Mouse (Mus musculus) myocyte (in vitro differentiated cells): ENCODE data around the gene Atp6v1g1. TPM values are rescaled to one million over a fixed set of nuclear protein-coding genes. Genes with fewer than 3 reads are reported as not detected.

ENCODE experiments used
- H3K27me3 ChIP-seq: one replicate; pipeline ENCODE4 v1.6.1; 2011; ENCODE audit not compliant: control insufficient read depth, insufficient read depth, insufficient read length
- H3K36me3 ChIP-seq: one replicate; pipeline ENCODE4 v1.6.1; 2011; ENCODE audit not compliant: control insufficient read depth, insufficient read depth
- H3K4me2 ChIP-seq: one replicate; pipeline ENCODE4 v1.6.1; 2011; ENCODE audit warnings: low read depth, control low read depth
- H3K4me3 ChIP-seq: one replicate; pipeline ENCODE4 v1.5.1; 2011; ENCODE audit warnings: mild to moderate bottlenecking, control low read depth, moderate library complexity
- H3K79me2 ChIP-seq: one replicate; pipeline ENCODE4 v1.6.1; 2011; ENCODE audit not compliant: control insufficient read depth, insufficient read depth
- H3ac ChIP-seq: one replicate; pipeline ENCODE4 v1.6.1; 2011; ENCODE audit not compliant: control insufficient read depth, insufficient read length
- CEBPB ChIP-seq: IDR thresholded peaks from 2 replicates; pipeline ENCODE4 v1.6.1; 2011; ENCODE audit warnings: mild to moderate bottlenecking, moderate library complexity; ENCODE audit not compliant: poor library complexity, insufficient read depth, severe bottlenecking
- E2F4 ChIP-seq: IDR thresholded peaks from one replicate; pipeline ENCODE4 v1.6.1; 2011; ENCODE audit warnings: mild to moderate bottlenecking, control low read depth, moderate library complexity; ENCODE audit not compliant: insufficient read depth
- MAX ChIP-seq: IDR thresholded peaks from one replicate; pipeline ENCODE4 v1.6.1; 2011; ENCODE audit warnings: low read depth, mild to moderate bottlenecking, control low read depth
- MYOD1 ChIP-seq, 3 experiments: IDR thresholded peaks; one replicate each; pipeline ENCODE4 v1.6.1; 2011; ENCODE audit warnings: control low read depth in 2 of 3, low read depth in 2 of 3, mild to moderate bottlenecking in 2 of 3, moderate library complexity in 1 of 3; ENCODE audit not compliant: insufficient read length in 2 of 3, control insufficient read depth in 1 of 3
- MYOG ChIP-seq, 3 experiments: IDR thresholded peaks; one replicate each; pipeline ENCODE4 v1.6.1; 2011; ENCODE audit warnings: control low read depth in 2 of 3, low read depth in 2 of 3, mild to moderate bottlenecking in 2 of 3; ENCODE audit not compliant: insufficient read length in 2 of 3, control insufficient read depth in 1 of 3, insufficient read depth in 1 of 3
- POLR2A ChIP-seq: IDR thresholded peaks from one replicate; pipeline ENCODE4 v1.6.1; 2011; ENCODE audit warnings: low read depth, mild to moderate bottlenecking, control low read depth, moderate library complexity; ENCODE audit not compliant: insufficient read length
- POLR2AphosphoS2 ChIP-seq: IDR thresholded peaks from one replicate; pipeline ENCODE4 v1.6.1; 2011; ENCODE audit warnings: low read depth, control low read depth; ENCODE audit not compliant: insufficient read length
- REST ChIP-seq: IDR thresholded peaks from one replicate; pipeline ENCODE4 v1.6.1; 2011; ENCODE audit warnings: mild to moderate bottlenecking, control low read depth, moderate library complexity; ENCODE audit not compliant: insufficient read depth, insufficient read length
- SRF ChIP-seq: IDR thresholded peaks from one replicate; pipeline ENCODE4 v1.6.1; 2011; ENCODE audit warnings: low read depth; ENCODE audit not compliant: control insufficient read depth, insufficient read length
- TCF12 ChIP-seq: IDR thresholded peaks from one replicate; pipeline ENCODE4 v1.6.1; 2011; ENCODE audit warnings: mild to moderate bottlenecking, control low read depth; ENCODE audit not compliant: poor library complexity, insufficient read depth, severe bottlenecking
- USF1 ChIP-seq: IDR thresholded peaks from one replicate; pipeline ENCODE4 v1.6.1; 2011; ENCODE audit warnings: low read depth, mild to moderate bottlenecking, control low read depth, moderate library complexity
- polyA plus RNA-seq: library from polyadenylated mRNA; unstranded; fragments of >200 nt; fragmentation: generic; extraction: Trizol; gene quantifications from one replicate; pipeline ENCODE4 v1.2.1, GENCODE M21; 2012; ENCODE audit warnings: missing spikeins

The Atp6v1g1 gene
- polyA plus RNA-seq, result 447 TPM

DNA sequence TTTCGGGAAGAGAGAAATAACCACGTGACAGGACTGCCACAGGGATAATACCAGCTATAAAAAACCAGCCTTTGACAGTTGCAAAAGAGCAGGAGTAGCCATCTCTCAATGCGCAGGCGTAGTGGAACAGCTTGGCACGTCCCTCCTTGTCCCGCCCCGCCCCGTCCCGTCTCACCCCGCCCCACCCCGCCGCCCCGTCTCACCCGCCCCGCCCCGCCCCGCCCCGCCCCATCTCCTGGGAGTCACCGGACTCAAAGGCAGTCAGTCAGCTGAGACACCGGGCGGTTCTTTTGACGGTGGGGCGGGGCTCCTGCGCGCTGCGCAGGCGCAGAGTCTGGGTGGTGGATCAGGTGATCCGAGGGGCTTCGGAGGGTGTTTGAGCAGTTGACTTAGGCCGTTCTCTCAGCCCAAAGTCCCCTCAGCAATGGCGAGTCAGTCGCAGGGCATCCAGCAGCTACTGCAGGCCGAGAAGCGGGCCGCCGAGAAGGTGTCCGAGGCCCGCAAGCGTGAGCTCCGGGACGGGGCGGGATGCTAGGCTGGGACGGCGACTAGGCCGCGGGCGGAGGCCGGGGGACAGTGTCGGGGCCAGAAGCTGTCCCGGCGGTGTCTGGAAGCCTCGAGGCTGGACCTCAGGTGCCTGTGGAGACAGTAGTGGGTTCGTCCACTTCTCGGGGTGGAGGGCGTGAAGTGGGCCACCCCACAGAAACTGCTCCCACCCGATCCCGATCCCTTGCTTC is at the start of gene Atp6v1g1:
TSS of gene Atp6v1g1 (plus strand) at position 279 of the 737 bp plus-strand sequence.
- TF ChIP-seq POLR2A (peak; percentile 57), USF1 (peak; percentile 93), MAX (no peak), REST (no peak), POLR2AphosphoS2 (peak; percentile 72), CEBPB (peak; percentile 44; the same call in 1 of the 2 replicates), MYOG (IDR thresholded peaks at IDR 0.05; ENCODE audit: control insufficient read depth in 1 of 3, insufficient read depth in 1 of 3, insufficient read length in 2 of 3, low read depth in 2 of 3) (no peak)
- no peaks in the 10 kb centered on the region for H3K27me3 ChIP-seq
- peak within 1 kb of the TSS; percentile 51 for H3ac ChIP-seq
- peak within 1 kb of the TSS; percentile 96 for H3K4me2 ChIP-seq
- H3K79me2 ChIP-seq, result peaks cover 46% of the 10 kb centered on the region
- H3K4me3 ChIP-seq, result peak within 1 kb of the TSS; percentile 86
- peaks cover 11% of the 10 kb centered on the region for H3K36me3 ChIP-seq

DNA sequence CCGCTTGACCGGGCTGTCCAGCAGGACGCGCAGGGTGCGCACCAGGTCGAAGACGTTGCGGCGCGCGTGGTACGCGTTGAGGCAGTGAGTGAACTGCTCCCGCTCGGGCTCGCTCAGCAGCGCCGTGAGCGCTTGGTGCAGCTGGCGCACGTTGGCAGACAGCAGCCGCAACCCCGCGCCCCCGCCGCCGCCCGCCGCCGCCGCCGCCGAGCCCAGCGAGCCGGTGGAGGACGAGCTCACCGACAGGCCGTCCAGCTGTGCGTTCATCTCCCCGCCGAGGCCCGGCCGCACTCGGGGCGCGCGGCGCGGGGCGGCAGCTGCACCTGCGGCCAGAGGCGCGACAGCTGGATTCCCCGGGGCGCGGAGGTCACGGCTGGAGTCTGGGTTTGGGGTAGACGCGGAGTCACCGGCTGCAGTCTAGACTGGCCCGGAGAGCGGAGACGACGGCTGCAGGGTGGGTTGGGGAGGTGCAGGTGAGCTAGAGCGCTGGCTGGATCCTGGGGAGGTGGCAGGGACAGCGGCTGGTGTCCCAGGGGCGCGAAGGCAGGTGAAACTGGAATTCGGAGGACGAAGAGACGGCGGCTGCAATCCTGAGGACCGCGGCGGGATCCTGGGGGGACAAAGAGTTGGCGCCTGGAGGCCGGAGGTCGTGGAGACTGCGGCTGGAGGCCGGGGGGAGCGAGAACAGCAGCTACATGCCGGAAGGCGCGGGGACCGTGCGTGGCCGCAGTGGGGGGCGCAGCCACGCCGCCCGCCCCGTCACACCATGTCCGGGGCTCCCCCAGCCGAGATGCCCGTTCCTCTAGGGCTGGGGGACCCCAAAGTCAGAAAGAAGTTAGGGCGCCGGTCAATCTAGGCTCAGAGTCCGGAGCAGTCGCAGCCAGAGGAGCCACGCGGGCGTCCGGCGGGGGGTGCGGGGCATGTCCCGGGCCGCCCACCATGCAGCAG is 49.3 kb upstream of the Atp6v1g1 start:
- no peak for TF ChIP-seq USF1
- no peak for TF ChIP-seq TCF12
- peak in 2 of 3 experiments; percentile 32 to 63 for TF ChIP-seq MYOG (IDR thresholded peaks at IDR 0.05; ENCODE audit: control insufficient read depth in 1 of 3, insufficient read depth in 1 of 3, insufficient read length in 2 of 3, low read depth in 2 of 3)
- peak in 2 of 3 experiments; percentile 51 to 60 for TF ChIP-seq MYOD1 (IDR thresholded peaks at IDR 0.05; ENCODE audit: control insufficient read depth in 1 of 3, insufficient read length in 2 of 3, low read depth in 2 of 3)
- no peak for TF ChIP-seq SRF
- no peak for TF ChIP-seq E2F4
- no peaks in the 10 kb centered on the region for H3K36me3 ChIP-seq
- peak overlapping the region; percentile 57 for H3ac ChIP-seq
- H3K27me3 ChIP-seq, result no peaks in the 10 kb centered on the region
- H3K4me2 ChIP-seq, result peak overlapping the region; percentile 76
- peak overlapping the region; percentile 45 for H3K4me3 ChIP-seq
- H3K79me2 ChIP-seq, result no peaks in the 10 kb centered on the region

DNA sequence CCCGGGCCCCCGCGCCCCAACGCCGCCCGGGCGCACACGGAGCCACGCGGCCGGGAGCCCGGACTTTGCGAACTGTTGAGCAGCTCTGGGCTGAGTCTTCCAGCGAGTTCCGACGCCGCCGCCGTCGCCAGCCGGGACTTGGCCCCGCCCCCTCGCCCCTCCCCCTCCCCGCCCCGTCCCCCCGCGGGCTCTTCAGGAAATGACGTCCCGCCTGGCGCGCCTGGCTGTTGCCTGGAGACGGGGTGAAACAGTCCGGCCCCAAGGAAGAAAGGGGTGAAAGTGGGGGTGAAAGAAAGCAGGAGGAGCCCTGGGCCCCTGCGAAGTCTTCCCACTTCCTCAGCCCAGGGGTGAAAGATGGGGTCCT is 48.7 kb upstream of the Atp6v1g1 start, which contains the start of gene Whrn:
TSS of gene Whrn (minus strand) at position 77 of the 364 bp plus-strand sequence.
- TF ChIP-seq POLR2A (peak; percentile 86), CEBPB (no peak), POLR2AphosphoS2 (peak; percentile 53)

DNA sequence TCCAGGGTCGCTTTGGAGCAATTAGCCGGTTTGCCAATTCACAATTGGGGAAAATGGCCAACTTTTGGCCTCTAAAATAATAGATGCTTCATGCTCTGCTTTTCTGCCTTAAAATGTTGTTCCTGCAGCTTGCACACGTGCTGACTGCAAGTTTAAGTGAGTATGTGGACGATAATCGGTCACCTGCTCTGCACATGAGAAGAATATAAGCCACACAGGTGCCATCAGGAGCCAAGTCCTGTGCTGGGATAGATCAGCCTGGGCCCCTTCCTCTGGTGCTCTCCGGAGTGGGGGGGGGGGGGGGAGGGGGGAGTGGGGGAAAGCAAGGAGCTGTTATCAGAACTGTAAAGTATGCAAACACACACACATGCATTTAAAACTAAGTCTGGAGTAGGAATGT is 48.3 kb upstream of the Atp6v1g1 start:
- H3K27me3 ChIP-seq, result no peaks in the 10 kb centered on the region
- no peaks in the 10 kb centered on the region for H3K79me2 ChIP-seq
- peak overlapping the region; percentile 45 for H3K4me3 ChIP-seq
- no peak for TF ChIP-seq POLR2AphosphoS2
- no peak for TF ChIP-seq TCF12
- TF ChIP-seq POLR2A, result no peak
- no peak for TF ChIP-seq MYOG (IDR thresholded peaks at IDR 0.05; ENCODE audit: control insufficient read depth in 1 of 3, insufficient read depth in 1 of 3, insufficient read length in 2 of 3, low read depth in 2 of 3)
- TF ChIP-seq REST, result no peak
- TF ChIP-seq USF1, result no peak
- TF ChIP-seq CEBPB, result no peak
- H3ac ChIP-seq, result peak overlapping the region; percentile 57
- peak overlapping the region; percentile 96 for H3K4me2 ChIP-seq
- no peaks in the 10 kb centered on the region for H3K36me3 ChIP-seq

More for the DNA sequence above, 48.7 kb upstream of the Atp6v1g1 start, which contains the start of gene Whrn:
- H3K4me3 ChIP-seq, result peak within 1 kb of the TSS; percentile 45
- no peaks in the 10 kb centered on the region for H3K36me3 ChIP-seq
- H3K4me2 ChIP-seq, result peak within 1 kb of the TSS; percentile 96
- H3ac ChIP-seq, result peak within 1 kb of the TSS; percentile 57
- no peaks in the 10 kb centered on the region for H3K79me2 ChIP-seq
- H3K27me3 ChIP-seq, result no peaks in the 10 kb centered on the region

DNA sequence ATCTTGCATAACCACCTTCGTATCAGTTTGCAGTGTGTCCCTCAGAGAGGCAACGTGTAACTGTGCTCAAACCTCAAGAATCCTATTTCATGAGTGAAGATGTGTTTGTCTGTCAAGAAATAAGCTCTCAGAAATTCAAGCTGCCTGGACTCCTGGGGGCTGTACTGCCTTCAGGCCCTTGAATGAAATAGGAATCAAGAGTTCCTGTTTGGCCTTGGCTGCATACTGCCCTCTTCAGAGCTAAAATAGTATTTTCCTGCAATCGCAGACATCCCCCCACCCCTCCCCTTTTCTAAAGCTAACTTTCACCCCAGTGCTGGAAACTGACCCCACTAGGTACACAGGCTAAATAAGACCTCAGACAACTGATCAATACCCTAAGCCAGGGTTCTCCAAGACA is 46.2 kb upstream of the Atp6v1g1 start:
- no peak overlapping the region for H3ac ChIP-seq
- TF ChIP-seq SRF (no peak), MYOD1 (IDR thresholded peaks at IDR 0.05; ENCODE audit: control insufficient read depth in 1 of 3, insufficient read length in 2 of 3, low read depth in 2 of 3) (no peak), USF1 (no peak), TCF12 (no peak), POLR2A (no peak), MAX (no peak), REST (no peak), CEBPB (no peak), POLR2AphosphoS2 (no peak)
- no peak overlapping the region for H3K4me2 ChIP-seq
- no peak overlapping the region for H3K4me3 ChIP-seq
- no peaks in the 10 kb centered on the region for H3K36me3 ChIP-seq
- no peaks in the 10 kb centered on the region for H3K27me3 ChIP-seq
- no peaks in the 10 kb centered on the region for H3K79me2 ChIP-seq
